Comparison of ENCODE assay signal across 10 mouse cellular contexts in the genomic region with DNA sequence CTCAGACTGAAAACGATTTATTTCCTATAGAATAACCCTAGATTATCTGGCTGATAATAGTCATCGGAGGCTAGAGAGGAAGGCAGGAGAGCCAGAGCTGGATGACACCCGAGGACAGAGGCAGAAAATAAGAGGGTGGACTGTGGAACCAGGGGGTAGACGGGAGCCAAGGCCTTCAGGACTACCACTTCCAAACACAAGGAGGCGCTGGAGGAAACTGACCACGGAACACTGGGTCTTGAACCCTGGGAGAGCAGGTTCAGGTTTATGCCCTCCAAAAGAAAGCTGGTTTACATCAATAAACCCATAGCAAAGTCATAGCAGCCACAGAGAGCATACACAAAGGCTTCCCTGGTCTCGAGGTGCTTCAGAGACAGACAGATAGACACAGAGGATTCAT. TPM values are rescaled to one million over a fixed set of nuclear protein-coding genes. Genes with fewer than 3 reads are reported as not detected.
DNase-seq lines count a peak whose midpoint lies in the region; ATAC-seq and TF ChIP-seq lines count a peak whose summit lies in the region.
"Had no signal": no experiment of that assay in that cellular context is flagged by ENCODE, and none has a peak within 500 bp of the region (broad histone marks: within the 10 kb centered on the region; RNA-seq: fewer than 3 reads in every experiment).

No protein-coding gene starts in this region.

- 40% methylated on average over 7 of the region's 7 CpGs for WGBS in midbrain, embryonic 11.5 days
- WGBS in midbrain, embryonic 15.5 days: 28% methylated on average over 7 of the region's 7 CpGs
- WGBS in stomach, postnatal 0 days: 26% methylated on average over 7 of the region's 7 CpGs
- WGBS in heart, embryonic 12.5 days: 24% methylated on average over 7 of the region's 7 CpGs

- TF ChIP-seq CTCF in stomach, postnatal 0 days (IDR thresholded peaks at IDR 0.05; ENCODE audit: low read depth): peak; percentile 63

- no peak for TF ChIP-seq EP300 in stomach, postnatal 0 days (optimal IDR thresholded peaks at IDR 0.05)

- H3K4me3 ChIP-seq in midbrain, embryonic 11.5 days (ENCODE audit: low read depth, low read length): no peak overlapping the region
- H3K4me3 ChIP-seq in midbrain, embryonic 15.5 days: no peak overlapping the region
- no peak overlapping the region for H3K4me3 ChIP-seq in stomach, postnatal 0 days (ENCODE audit: low read depth, low read length)
- no peak overlapping the region for H3K4me3 ChIP-seq in heart, embryonic 12.5 days

- peak; percentile 34 for DNase-seq in embryo, embryonic 10 days (ENCODE audit: low spot score)
- DNase-seq in embryo, embryonic 9.5 days (ENCODE audit: extremely low spot score): no peak
- DNase-seq in midbrain, embryonic 11.5 days (ENCODE audit: low spot score, missing footprints): peak; percentile 81
- DNase-seq in stomach, postnatal 0 days (ENCODE audit: low spot score): no peak
- DNase-seq in right cerebral cortex, adult 2 months (ENCODE audit: low spot score in 2 of 2): no peak
- DNase-seq: cerebellum, postnatal 14 days; heart, adult 11 months had no signal

- no peaks in the 10 kb centered on the region for H3K27me3 ChIP-seq in midbrain, embryonic 11.5 days (ENCODE audit: control insufficient read depth, insufficient read depth, low read length)
- no peaks in the 10 kb centered on the region for H3K27me3 ChIP-seq in midbrain, embryonic 15.5 days (replicated peaks)
- no peaks in the 10 kb centered on the region for H3K27me3 ChIP-seq in stomach, postnatal 0 days (ENCODE audit: control insufficient read depth, insufficient read depth, low read length)
- peaks cover 15% of the 10 kb centered on the region; the same call in 1 of the 2 replicates for H3K27me3 ChIP-seq in heart, embryonic 12.5 days (replicated peaks)

- no peaks in the 10 kb centered on the region for H3K4me1 ChIP-seq in midbrain, embryonic 11.5 days (ENCODE audit: control insufficient read depth, insufficient read depth, low read length)
- no peaks in the 10 kb centered on the region for H3K4me1 ChIP-seq in midbrain, embryonic 15.5 days
- H3K4me1 ChIP-seq in stomach, postnatal 0 days (replicated peaks; ENCODE audit: control insufficient read depth, insufficient read depth): no peaks in the 10 kb centered on the region
- H3K4me1 ChIP-seq in heart, embryonic 12.5 days (replicated peaks): peaks cover 8% of the 10 kb centered on the region; the same call in 1 of the 2 replicates

- no peak for ATAC-seq in midbrain, embryonic 11.5 days (ENCODE audit: low FRiP score)
- ATAC-seq in midbrain, embryonic 15.5 days (replicated peaks): no peak
- 0 out of 2 replicates have a peak, but pooled peaks have one; percentile 26 for ATAC-seq in erythroblast, adult 5-6 weeks (replicated peaks; ENCODE audit: low FRiP score, poor library complexity, severe bottlenecking)
- ATAC-seq in stomach, postnatal 0 days (ENCODE audit: low FRiP score, low TSS enrichment): no peak
- no peak for ATAC-seq in heart, embryonic 12.5 days (ENCODE audit: insufficient number of reproducible peaks, low FRiP score)

- no peak overlapping the region for H3K27ac ChIP-seq in midbrain, embryonic 11.5 days (ENCODE audit: low read depth, low read length)
- H3K27ac ChIP-seq in midbrain, embryonic 15.5 days: no peak overlapping the region
- H3K27ac ChIP-seq in stomach, postnatal 0 days (replicated peaks): no peak overlapping the region
- H3K27ac ChIP-seq in heart, embryonic 12.5 days (ENCODE audit: poor library complexity, severe bottlenecking): no peak overlapping the region

- H3K9me3 ChIP-seq in midbrain, embryonic 11.5 days (ENCODE audit: control insufficient read depth, low read length): no peaks in the 10 kb centered on the region
- no peaks in the 10 kb centered on the region for H3K9me3 ChIP-seq in midbrain, embryonic 15.5 days
- no peaks in the 10 kb centered on the region for H3K9me3 ChIP-seq in stomach, postnatal 0 days (ENCODE audit: control insufficient read depth, low read length)
- H3K9me3 ChIP-seq in heart, embryonic 12.5 days (replicated peaks): no peaks in the 10 kb centered on the region

- no peak overlapping the region for H3K4me2 ChIP-seq in midbrain, embryonic 11.5 days
- no peak overlapping the region for H3K4me2 ChIP-seq in midbrain, embryonic 15.5 days
- no peak overlapping the region for H3K4me2 ChIP-seq in stomach, postnatal 0 days (replicated peaks; ENCODE audit: low read depth)
- no peak overlapping the region for H3K4me2 ChIP-seq in heart, embryonic 12.5 days

- no peak overlapping the region for H3K9ac ChIP-seq in midbrain, embryonic 11.5 days (ENCODE audit: low read length)
- H3K9ac ChIP-seq in midbrain, embryonic 15.5 days: no peak overlapping the region
- no peak overlapping the region for H3K9ac ChIP-seq in stomach, postnatal 0 days (ENCODE audit: low read length)
- H3K9ac ChIP-seq in heart, embryonic 12.5 days: no peak overlapping the region

- H3K36me3 ChIP-seq in midbrain, embryonic 11.5 days (ENCODE audit: control insufficient read depth, insufficient read depth, low read length): no peaks in the 10 kb centered on the region
- H3K36me3 ChIP-seq in midbrain, embryonic 15.5 days (replicated peaks): no peaks in the 10 kb centered on the region
- no peaks in the 10 kb centered on the region for H3K36me3 ChIP-seq in stomach, postnatal 0 days (ENCODE audit: control insufficient read depth, insufficient read depth, low read length)
- H3K36me3 ChIP-seq in heart, embryonic 12.5 days: no peaks in the 10 kb centered on the region

RNA-seq across cellular contexts. Expression of gene Ptx4, which starts 3.4 kb away (rescaled TPM):
- polyA plus RNA-seq in midbrain, embryonic 11.5 days (2014; fragmentation: Nextera tagmentation; extraction: Ambion mirVana): not detected in 2 replicates
- polyA plus RNA-seq in midbrain, embryonic 15.5 days (2015; fragmentation: Nextera tagmentation; extraction: Ambion mirVana): not detected in 2 replicates
- total RNA-seq in erythroblast, adult 5-6 weeks (2015; ENCODE audit: low replicate concordance): not detected in 2 replicates
- not detected in 2 replicates for total RNA-seq in erythroblast, adult 5-6 weeks (2017; ENCODE audit: low replicate concordance)
- 0.30 and 0.33 TPM in 2 replicates for polyA plus RNA-seq in stomach, postnatal 0 days (2015; fragmentation: Nextera tagmentation; extraction: Ambion mirVana)
- 0.27 TPM in 1 of 2 replicates, not detected in the other for polyA plus RNA-seq in heart, embryonic 12.5 days (2016; fragmentation: Nextera tagmentation; extraction: Ambion mirVana)

RNA-seq across cellular contexts. Expression of gene Telo2, which starts 8.2 kb away (rescaled TPM):
- 22.5 and 23.2 TPM in 2 replicates for polyA plus RNA-seq in midbrain, embryonic 11.5 days (2014; fragmentation: Nextera tagmentation; extraction: Ambion mirVana)
- polyA plus RNA-seq in midbrain, embryonic 15.5 days (2015; fragmentation: Nextera tagmentation; extraction: Ambion mirVana): 57.8 and 67.0 TPM in 2 replicates
- total RNA-seq in erythroblast, adult 5-6 weeks (2015; ENCODE audit: low replicate concordance): 3.5 and 5.9 TPM in 2 replicates
- total RNA-seq in erythroblast, adult 5-6 weeks (2017; ENCODE audit: low replicate concordance): 6.3 and 11.6 TPM in 2 replicates
- 12.2 and 13.7 TPM in 2 replicates for polyA plus RNA-seq in stomach, postnatal 0 days (2015; fragmentation: Nextera tagmentation; extraction: Ambion mirVana)
- 23.5 and 30.7 TPM in 2 replicates for polyA plus RNA-seq in heart, embryonic 12.5 days (2016; fragmentation: Nextera tagmentation; extraction: Ambion mirVana)

RNA-seq across cellular contexts. Expression of gene Clcn7, which starts 9.2 kb away (rescaled TPM):
- polyA plus RNA-seq in midbrain, embryonic 11.5 days (2014; fragmentation: Nextera tagmentation; extraction: Ambion mirVana): 16.7 and 20.4 TPM in 2 replicates
- 35.0 and 36.3 TPM in 2 replicates for polyA plus RNA-seq in midbrain, embryonic 15.5 days (2015; fragmentation: Nextera tagmentation; extraction: Ambion mirVana)
- total RNA-seq in erythroblast, adult 5-6 weeks (2015; ENCODE audit: low replicate concordance): 3.7 and 8.6 TPM in 2 replicates
- 6.0 and 9.1 TPM in 2 replicates for total RNA-seq in erythroblast, adult 5-6 weeks (2017; ENCODE audit: low replicate concordance)
- 10.5 and 11.5 TPM in 2 replicates for polyA plus RNA-seq in stomach, postnatal 0 days (2015; fragmentation: Nextera tagmentation; extraction: Ambion mirVana)
- 19.5 and 21.1 TPM in 2 replicates for polyA plus RNA-seq in heart, embryonic 12.5 days (2016; fragmentation: Nextera tagmentation; extraction: Ambion mirVana)

RNA-seq across cellular contexts. Expression of gene Ccdc154, which starts 38.3 kb away (rescaled TPM):
- not detected in 2 replicates for polyA plus RNA-seq in midbrain, embryonic 11.5 days (2014; fragmentation: Nextera tagmentation; extraction: Ambion mirVana)
- not detected in 2 replicates for polyA plus RNA-seq in midbrain, embryonic 15.5 days (2015; fragmentation: Nextera tagmentation; extraction: Ambion mirVana)
- not detected in 2 replicates for total RNA-seq in erythroblast, adult 5-6 weeks (2015; ENCODE audit: low replicate concordance)
- total RNA-seq in erythroblast, adult 5-6 weeks (2017; ENCODE audit: low replicate concordance): 0.28 TPM in 1 of 2 replicates, not detected in the other
- 0.80 and 0.84 TPM in 2 replicates for polyA plus RNA-seq in stomach, postnatal 0 days (2015; fragmentation: Nextera tagmentation; extraction: Ambion mirVana)
- not detected in 2 replicates for polyA plus RNA-seq in heart, embryonic 12.5 days (2016; fragmentation: Nextera tagmentation; extraction: Ambion mirVana)

RNA-seq across cellular contexts. Expression of gene Tmem204, which starts 40.6 kb away (rescaled TPM):
- polyA plus RNA-seq in midbrain, embryonic 11.5 days (2014; fragmentation: Nextera tagmentation; extraction: Ambion mirVana): 9.5 and 10.4 TPM in 2 replicates
- 12.6 and 13.0 TPM in 2 replicates for polyA plus RNA-seq in midbrain, embryonic 15.5 days (2015; fragmentation: Nextera tagmentation; extraction: Ambion mirVana)
- total RNA-seq in erythroblast, adult 5-6 weeks (2015; ENCODE audit: low replicate concordance): not detected in 2 replicates
- total RNA-seq in erythroblast, adult 5-6 weeks (2017; ENCODE audit: low replicate concordance): not detected in 2 replicates
- polyA plus RNA-seq in stomach, postnatal 0 days (2015; fragmentation: Nextera tagmentation; extraction: Ambion mirVana): 16.8 and 19.0 TPM in 2 replicates
- 16.3 and 20.4 TPM in 2 replicates for polyA plus RNA-seq in heart, embryonic 12.5 days (2016; fragmentation: Nextera tagmentation; extraction: Ambion mirVana)

Comparison
In these comparisons a context has a peak if more than half of its experiments do, and no peak if none do; other contexts are left out.
1. DNase-seq: peak in embryo, embryonic 10 days (single experiment) and midbrain, embryonic 11.5 days (single experiment); none in embryo, embryonic 9.5 days (single experiment), stomach, postnatal 0 days (single experiment) and right cerebral cortex, adult 2 months (0 of 2).